Mouse (Mus musculus) layer of hippocampus, postnatal 25 days (tissue): ENCODE measurements around the gene Serpina3k. TPM values are rescaled to one million over a fixed set of nuclear protein-coding genes. Genes with fewer than 3 reads are reported as not detected.
"Not testable (repeated sequence)": the region's sequence is repeated elsewhere in the genome, so short reads cannot be mapped to it uniquely, and the experiment has no call there.

ENCODE experiments used
- DNase-seq, 2 experiments: peaks; one replicate each; pipeline ENCODE4 v3.0.0; 2022; ENCODE audit warnings: mixed read lengths in 2 of 2, low spot score in 1 of 2; ENCODE audit errors: extremely low spot score in 1 of 2
- total RNA-seq, 2 experiments: library from RNA; stranded (reverse); gene quantifications; 2 replicates each; pipeline ENCODE4 v1.2.3; 2021

The Serpina3k gene
- total RNA-seq, 2 experiments from 2014 or later, result not detected

DNA sequence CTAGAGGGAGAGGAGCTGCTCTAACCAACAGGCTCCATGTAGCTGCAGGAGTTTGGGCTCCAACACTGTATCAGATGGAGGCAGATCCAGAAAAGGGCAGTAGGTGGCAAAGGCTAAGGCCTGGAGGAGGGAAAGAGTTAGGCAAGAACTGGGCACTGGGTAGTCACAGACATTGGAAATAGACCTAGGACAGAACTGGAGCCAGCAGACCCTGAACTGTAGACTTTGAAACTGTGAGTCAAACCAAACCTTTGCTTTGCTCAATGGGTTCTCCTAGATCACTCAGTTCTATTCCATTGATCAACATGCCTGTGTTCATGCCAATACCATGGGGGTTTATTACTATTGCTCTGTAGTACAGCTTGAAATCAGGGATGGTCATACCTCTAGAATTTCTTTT is 47.7 kb downstream of the Serpina3k start:
- DNase-seq, result not testable (repeated sequence)

DNA sequence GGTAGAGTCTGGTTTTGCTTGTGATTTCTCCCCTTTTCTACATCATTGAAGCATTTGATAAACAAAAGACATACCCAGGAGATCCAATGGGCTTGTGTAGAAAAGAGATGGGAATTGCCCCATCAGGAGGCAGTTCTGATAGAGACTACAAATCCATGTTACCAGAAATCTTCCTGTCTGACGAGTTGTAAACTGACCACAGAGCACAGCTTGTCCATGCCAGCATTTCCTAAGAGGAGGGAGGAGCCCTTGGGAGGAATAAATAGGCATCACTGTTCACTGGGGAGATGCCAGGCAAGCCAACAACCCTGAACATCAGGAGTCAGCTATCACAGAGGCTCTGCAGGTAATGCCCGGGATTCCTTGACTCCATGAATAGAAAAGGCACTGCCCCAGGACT is 48.6 kb downstream of the Serpina3k start:
- not testable (repeated sequence) for DNase-seq

DNA sequence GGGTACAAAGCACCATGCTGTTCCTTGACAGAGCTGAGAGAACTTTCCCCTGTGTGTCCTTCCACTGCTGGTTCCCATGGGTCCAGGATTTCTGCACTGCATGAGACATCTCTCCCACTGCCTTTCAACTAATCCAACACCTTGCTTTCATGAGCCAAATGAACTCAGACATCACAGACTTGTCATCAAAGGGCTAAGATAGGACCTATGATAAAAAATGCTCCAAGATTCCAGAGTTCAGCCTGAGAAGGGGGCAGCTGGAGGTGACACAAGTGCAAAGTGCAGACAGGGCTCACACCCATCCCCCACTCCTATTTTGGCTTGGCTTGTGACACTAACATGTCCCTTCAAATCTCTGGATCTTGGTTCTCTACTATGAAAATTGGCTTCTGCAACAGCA is 50.2 kb downstream of the Serpina3k start:
- no peak for DNase-seq

GRCm38 (mm10) chr12:104391057-104391456 is 52.8 kb downstream of the Serpina3k start:
- DNase-seq, result not testable (repeated sequence)

Other genes with a start within 250 kb of the Serpina3k start
- gene Serpina5, start 237.4 kb upstream of the Serpina3k start, total RNA-seq, result not detected
- gene Serpina3a, start 225.8 kb upstream of the Serpina3k start, total RNA-seq, result not detected
- gene Serpina3b, start 210.5 kb upstream of the Serpina3k start, total RNA-seq, result not detected
- gene Serpina3c, start 184.6 kb upstream of the Serpina3k start, total RNA-seq, result under 1 TPM; 0.26 to 0.49 TPM
- not detected for gene Serpina3f, start 123.9 kb upstream of the Serpina3k start, total RNA-seq
- 1 to 10 TPM in 1 of 2 experiments, not detected in 1; 2.7 TPM for gene Serpina3g, start 102.2 kb upstream of the Serpina3k start, total RNA-seq
- 1 to 10 TPM; 1.1 to 1.5 TPM for gene Serpina3i, start 75.4 kb upstream of the Serpina3k start, total RNA-seq
- gene Serpina3j, start 23.9 kb upstream of the Serpina3k start, total RNA-seq, result not detected
- under 1 TPM; 0.49 to 0.52 TPM for gene Serpina3m, start within 50 bp of the Serpina3k start, total RNA-seq
- gene Serpina3n, start 68.2 kb downstream of the Serpina3k start, total RNA-seq, result 10 to 100 TPM; 72.2 to 78.7 TPM
- not detected for gene Gsc, start 134.8 kb downstream of the Serpina3k start, total RNA-seq